Mouse (Mus musculus): ENCODE results near the gene Cib2.

Gene Cib2

DNA sequence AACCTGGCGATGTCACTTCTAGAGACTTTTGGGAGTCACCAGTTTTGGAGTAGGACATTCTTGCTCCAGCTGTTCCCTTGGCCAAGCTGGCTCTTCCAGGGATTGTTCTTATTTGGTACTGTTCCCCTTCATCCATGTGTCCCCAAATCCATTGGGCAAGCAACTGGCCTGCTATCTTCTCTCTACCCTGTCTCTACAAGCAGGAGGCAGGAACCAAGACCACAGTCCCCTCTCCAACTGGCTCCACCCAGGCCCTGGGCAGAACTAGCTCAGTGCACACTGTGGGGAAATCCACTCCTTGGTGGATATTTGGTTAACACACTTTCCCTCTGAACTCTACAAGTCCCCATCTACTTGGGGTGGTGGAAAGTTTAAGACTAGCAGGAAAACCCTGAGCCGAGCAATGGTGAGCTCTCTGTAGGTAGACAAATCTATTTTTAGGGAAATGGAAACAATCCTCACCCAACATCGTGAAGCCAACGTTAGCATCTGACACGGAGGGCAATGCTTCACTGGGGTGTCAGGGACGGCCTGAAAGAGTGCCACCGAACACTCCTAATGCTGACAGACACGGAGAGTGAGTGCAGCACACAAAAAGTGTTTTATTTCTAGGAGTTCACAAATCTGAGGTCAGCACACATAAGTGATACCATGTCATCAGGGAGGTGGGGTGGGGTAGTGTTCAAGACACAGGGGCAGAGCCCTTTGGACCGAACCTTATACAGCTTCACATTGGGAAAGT lies 15.6 kb downstream of the Cib2 start:
- DNase-seq: no peak

DNA sequence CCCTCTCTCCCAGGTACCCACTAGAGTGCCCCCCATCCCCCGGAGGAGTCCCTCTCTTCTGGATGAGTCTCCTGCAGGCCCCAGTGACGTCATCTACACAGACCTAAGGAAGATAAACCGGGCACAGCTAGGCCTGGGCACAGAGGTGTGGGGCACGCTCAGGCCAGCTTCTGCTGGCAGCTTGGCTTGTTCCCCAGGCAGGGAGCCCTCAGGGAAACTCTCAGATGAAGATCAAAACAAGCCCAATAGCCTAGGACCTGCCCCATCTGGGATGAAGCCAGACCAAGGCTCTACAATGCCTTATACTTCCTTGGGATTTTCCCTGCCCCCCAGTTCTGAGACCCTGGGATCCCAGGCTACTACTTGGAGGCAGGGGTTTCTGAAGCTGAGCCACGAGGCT lies 19.2 kb downstream of the Cib2 start:
- DNase-seq: no peak

DNA sequence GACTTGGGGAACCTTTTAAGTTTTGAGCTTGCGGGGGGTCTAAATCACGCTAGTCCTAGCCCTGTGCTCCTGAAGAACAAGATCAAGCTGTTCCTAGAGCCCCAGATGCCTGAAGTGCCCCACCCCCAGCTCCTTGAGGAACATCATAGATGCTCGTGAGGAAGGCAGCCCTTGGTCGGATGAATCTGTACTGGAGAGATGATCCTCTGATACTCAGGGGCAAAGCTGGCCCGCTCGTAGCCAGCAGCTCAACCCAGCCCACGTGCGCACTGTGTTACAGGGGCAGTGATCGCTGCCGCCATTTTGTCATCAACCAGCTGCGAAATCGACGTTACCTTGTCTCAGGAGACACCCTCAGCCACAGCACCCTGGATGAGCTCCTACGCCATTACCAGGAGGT lies 21.3 kb downstream of the Cib2 start, which contains the start of gene Sh2d7:
Sh2d7 (plus strand) TSS at position 301 of the 400 bp plus-strand sequence.
- DNase-seq: no peak

DNA sequence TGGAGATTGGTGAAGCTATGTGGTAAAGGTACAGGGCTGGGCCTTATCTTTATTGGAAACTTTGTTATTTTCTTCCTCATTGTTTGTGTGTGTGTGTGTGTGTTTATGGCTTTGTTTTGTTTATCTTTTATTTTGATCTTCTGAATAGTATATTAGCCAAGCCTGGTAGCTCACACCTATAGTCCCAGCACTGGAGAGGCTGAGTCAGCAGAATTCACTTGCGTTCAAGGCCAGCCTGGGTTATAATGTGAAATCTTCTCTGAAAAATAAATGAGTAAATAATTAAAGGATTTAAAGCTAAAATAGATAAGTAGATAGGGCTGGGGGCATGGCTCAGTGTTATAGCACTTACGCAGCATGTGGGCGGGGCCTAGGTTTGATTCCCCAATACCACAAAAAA lies 21.8 kb downstream of the Cib2 start:
- DNase-seq: no peak

DNA sequence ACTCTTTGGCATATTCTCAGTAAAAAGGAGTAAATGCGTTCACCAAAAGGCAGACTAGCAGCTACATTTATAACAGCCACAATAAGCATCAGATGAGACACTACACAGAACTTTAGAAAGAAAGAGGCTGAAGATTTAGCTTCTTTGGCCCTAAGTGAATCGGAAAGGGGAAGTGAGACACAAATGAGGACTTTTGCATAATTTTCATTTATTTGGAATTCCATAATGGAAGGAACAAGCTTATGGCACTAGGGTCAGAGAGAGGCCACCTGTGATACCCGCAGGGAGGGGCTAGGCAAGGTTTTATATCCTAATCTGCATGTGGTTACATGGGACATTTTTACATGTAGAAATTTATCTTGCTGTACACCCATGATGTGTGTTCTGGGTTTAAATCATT lies 22.5 kb downstream of the Cib2 start:
- no peak for DNase-seq

DNA sequence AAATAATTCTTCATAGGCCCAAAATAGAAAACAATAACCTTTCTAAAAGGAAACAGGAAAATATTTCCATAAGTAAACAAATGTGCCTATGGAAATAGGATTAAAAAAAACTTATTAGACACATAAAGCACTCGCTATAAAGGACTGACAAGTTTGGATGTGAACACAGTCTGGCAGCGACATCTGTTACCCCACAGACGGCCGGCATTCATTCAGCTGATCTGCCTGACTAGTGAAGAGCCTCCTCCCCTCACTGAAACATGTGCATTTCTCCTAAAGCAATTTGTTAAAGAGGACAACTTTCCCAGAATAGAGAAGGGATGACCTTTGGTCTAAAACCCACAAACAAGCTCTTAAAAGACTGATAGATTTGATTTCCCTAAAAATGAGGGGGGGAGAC lies 23.0 kb downstream of the Cib2 start:
- DNase-seq: no peak

DNA sequence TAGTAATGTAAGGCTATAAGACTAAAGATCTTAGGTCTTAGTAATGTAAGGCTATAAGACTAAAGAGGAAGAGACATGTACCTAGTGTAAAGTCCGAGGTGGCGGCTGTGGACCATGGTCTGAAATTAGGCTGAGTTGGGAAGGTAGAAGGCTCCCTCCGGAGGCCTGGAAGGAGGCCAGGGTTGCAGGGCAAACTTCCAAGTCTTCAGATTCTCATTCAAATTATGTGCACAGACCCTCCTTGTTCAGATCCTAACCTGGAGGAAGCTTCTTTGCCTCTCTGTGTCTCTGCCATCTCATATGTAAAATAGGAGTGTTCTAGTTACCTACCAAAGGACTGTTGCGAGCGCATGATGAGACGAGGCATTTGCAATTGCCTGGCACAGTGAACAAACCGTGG lies 23.8 kb downstream of the Cib2 start:
- DNase-seq: peak; percentile 29

DNA sequence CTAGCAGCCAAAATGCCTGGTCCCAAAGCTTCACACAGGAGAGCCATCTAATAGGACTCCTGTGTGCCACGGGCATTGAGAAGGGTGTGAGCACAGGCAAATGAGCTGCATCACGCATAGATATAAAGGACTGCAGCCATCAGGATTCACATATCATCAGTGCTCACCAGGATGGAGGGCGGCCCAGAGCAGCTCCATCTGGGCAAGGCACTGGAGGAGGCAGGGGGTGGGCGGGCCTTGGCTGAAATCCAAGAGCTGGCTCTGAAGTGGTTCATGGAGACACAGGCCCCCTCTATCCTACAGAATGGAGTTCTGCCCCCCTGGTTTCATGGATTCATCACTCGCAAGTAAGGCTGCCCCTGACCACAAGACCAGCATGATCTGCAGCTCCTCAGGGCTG lies 26.0 kb downstream of the Cib2 start:
- peak; percentile 24 for DNase-seq

DNA sequence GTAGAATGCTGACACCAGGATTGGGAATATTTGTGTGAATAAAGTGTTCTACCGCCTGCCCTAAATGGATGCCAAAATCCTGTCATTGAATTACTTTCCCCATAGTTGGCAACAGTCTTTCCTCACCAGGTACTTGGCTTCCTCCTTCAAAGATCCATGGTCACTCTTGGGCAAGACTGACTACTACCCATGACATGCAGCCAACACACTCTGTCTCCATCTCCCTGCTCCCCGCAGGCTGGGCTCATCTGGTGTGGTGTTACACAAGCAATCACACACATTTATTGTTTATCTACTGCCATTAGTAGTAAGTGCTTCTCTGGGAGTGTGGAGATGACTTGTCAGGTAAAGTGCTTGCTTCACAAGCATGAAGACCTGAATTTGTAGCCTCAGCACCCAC lies 27.1 kb downstream of the Cib2 start:
- DNase-seq: no peak

DNA sequence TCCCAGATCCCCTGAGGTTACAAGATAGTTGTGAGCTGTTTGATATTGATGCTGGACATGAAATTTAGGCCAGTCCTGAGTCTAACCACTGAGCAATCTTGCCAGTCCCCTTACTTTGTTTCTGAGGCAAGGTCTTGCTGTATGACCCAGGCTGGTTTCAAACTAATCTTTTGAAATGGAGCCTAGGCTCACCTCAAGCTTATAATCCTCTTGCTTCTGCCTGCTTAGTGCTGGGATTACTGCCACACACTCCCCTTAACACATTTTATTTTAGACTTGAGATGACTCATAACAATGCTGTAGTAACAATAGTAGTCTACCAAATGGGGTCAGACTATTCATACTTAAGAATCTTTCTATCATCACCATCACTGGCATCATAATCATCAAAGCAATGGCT lies 28.6 kb downstream of the Cib2 start:
- no peak for DNase-seq

DNA sequence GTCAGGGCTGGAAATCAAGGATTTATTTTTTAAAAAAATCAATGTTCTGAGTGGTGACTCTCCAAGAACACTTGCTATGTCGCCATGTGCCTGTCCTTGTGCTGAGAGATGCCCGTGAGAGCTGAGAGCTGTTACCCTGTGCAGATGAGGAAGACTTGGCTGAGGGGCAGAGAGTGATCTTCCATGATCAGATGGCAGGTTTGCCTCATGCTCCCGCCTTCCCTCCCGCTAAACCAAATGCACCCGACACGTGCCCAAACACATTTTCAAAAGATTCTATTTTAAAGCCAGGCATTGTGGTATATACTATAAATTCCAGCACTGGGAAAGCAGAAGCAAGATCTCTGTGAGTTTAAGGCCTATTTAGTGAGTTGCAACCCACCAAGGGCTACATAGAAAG lies 29.2 kb downstream of the Cib2 start:
- DNase-seq: no peak

DNA sequence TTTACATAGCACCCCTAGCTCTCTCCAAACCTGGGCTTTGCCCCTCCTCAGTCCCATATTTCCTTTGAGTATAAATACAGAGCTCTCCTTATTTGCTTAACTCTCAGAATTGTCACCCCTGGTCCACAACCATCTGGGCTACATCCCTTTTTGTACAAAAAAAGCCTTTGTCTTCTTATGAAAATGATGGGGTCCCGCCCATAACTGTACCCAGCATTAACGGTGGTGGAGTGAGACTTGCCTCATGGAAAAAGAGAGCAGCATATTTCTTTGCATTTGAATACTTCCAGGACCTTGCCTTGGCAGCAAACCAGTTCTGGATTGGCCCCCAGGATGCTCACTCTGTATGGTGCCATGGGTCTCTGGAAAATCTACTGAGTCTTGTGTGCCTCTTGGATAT lies 30.1 kb downstream of the Cib2 start:
- no peak for DNase-seq

DNA sequence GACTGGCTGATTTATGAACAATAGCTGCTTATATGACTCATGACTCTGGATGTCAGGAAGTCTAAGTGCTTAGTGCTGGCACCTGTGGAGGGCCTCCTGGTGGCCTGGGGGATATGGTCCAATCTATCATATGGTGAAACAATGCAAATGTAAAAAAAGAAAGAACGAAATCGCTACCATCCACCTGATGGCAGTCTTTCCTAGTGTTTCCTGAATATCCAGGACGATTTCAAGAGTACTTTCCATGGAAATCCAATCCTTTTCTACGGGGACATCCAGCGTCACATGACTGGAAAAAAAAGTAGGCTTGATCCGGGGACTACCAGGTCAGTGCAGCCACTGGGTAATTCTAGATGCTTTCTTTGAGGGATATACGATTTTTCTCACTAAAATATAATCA lies 32.3 kb downstream of the Cib2 start:
- no peak for DNase-seq

DNA sequence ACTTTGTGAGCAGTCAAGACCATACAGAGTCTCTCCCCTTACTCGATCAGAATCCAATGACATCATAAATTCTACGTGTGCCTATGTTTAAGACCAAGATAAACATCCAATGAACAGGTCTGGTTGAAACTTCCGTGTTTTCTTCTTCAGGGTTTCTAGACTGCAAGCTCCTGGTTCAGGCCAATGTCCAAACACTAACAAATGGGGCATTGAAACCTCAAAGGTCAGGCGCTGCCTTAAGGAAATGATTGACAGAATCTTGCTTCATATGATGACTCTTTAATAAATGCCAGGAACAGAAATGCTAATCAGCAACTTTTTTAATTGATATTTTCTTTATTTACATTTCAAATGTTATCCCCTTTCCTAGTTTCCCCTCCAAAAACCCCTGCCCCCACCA lies 39.7 kb downstream of the Cib2 start:
- no peak for DNase-seq

DNA sequence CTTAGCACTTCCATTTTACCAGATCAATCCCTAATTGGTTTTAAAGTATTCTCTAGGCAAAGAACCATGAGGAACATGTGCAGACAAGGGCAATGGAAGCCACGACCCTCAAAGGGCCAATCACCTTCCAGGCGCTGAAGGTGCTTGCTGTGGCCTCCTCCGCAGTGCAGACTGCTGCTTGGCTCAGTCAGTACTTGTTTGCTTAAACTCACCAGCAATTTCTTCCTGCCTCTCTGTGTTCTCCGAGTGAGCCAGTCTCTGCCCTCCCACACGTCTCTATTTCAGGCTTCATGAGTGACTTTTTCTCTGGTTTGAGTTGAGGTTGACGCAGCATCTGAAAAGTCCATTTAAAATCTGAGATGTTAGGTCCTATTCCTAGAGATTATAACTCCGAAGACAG lies 41.1 kb downstream of the Cib2 start:
- no peak for DNase-seq

DNA sequence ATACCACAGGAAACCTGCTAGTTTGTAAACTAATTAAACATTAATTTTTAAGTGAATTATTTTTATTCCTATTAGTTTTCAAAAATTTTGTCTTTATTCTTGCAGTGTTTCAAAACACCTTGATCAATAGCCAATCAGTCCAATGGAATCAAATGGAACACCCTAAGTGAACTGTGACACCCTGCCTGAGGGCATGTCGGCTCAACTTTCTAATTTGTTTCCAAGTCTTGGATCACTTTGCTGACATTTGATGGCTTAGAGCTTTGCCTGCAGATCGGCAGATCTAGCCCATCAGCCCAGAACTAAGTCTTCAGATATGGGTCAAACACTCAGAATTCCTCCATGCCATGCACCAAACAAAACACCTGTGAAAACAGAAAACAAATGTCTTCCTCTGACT lies 44.0 kb downstream of the Cib2 start:
- DNase-seq: no peak

DNA sequence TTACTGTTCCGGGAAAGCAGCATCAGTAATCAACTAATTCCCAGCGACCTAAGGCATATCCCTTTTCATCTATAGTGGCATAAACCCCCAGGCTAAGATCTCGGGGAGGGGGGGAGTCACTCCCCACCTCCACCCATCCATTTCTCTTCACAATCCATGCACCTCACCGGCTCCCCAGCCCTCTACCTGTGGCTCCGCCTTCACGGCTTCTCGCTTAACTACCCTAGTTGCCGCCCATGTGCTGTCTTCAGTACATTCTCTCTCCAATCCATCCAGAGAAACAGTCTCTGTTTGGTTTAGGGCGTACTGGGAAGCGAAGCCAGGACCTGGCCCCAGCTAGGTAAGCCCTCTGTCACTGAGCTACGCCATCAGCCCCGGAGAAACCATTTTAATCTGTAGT lies 57.1 kb downstream of the Cib2 start:
- peak; percentile 45 for DNase-seq

DNA sequence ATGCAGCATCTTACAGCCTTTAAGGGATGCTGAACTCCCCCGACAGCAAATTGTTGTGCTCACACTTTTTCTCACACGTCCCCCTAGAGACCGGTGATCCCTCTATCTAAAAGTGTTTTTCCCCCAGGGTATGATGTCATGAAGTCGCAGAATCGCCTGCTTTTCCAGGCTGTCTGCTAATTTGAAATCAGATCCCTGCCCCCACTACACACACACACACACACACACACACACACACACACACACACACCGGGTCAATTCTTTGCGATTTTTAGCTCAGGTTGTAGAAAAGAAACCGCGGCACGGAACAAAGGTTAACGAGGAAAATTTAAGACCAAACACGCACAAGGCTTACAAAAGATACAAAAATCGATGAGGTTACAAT lies 57.9 kb downstream of the Cib2 start:
- DNase-seq: no peak

DNA sequence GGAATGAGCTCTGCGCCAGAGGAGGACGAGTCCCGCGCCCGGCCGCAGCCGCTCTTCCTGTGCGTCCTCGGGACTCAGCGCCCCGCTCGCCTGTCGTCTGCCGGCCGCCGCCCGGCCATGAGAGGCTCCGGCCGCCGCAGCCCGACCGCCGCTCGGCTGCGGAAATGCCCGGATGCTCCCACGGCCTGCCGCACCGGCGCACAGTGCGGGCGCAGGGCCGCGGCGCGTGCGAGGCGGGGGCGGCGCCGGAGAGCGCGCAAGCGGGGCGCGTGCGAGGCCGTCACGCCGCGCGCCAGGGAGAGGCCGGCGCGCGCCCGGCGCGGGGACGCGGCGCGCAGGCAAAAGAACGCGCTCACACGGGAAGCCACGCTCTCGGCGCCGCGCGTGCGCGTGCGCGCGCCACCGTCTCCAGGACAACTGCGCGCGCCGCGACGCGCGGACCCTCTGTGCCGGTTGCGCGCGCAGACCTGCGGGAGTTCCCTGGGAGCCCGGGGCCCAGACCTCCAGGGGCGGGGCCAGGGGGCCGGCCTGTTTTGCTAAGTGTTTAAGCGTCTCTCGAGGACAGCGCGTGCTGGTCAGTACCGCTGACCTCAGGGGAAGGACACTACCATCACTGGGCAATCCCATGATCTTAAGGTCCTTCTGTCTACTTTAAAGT lies 58.4 kb downstream of the Cib2 start, which contains the start of gene Dmxl2:
Dmxl2 (minus strand) TSS at position 174 of the 658 bp plus-strand sequence.
- peak; percentile 90 for DNase-seq

DNA sequence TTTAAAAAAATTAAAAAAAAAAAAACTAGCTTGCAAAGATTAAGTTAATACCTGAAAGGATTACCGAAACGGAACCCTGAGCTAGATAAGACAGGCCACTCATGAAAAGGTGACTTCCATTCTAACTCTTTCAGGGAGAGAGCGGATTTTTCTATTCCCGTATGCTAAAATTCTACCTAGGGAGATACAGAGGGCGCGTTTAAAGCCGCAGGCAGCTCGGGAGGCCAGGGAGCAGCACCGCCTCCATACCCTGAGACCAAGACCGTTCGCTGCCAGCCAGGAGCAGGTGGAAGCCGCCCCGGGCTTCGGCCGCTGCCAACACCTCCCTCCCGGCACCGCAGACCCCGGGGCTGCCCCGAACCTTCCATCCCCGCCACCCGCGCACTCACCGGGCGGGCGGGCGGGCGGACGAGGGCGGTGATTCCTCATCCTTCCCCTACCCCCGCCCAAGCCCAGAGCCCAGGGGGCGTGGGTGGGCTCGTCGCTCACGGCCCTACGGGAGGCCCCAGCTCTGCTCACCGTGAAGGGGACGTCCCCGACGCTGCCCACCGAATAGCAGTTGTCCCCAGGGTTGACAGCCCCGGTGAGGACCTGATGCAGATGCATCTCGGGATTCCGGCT lies 59.1 kb downstream of the Cib2 start:
- peak; percentile 75 for DNase-seq

DNA sequence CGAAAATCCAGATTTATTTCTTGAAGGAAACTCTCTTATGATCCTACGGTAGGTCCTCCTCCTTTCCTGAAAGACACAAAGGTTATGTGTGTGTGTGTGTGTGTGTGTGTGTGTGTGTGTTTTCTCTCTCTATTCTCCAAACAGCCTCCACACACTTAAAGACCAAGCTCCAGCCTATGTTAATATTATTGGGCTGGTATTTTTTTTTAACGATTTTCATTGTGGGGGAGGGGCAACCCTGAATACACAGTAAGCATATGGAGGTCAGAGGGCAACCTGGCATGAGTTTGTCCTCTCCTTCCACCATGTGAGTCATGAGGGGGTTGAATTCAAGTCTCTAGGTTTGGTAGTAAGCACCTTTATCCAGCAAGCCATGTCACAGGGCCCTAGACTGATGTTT lies 60.2 kb downstream of the Cib2 start:
- DNase-seq: peak; percentile 34

DNA sequence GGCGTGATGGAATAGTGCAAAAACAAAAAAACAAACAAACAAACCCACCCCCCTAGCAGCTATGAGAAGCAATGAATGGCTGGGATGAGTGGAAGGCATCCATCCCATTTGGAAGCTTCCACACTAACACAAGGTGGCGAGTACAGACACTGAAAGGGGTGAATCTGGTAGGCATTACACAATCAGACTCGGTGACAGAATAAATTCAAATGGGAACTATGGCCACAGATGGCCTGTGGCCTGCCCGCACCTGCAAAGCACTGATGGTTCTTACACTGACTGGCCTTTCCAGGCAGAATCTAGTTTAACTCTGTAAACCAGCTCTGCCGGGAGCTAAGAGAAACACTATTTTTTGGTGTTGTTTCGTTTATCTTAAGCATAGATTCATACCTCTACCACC lies 60.7 kb downstream of the Cib2 start:
- peak; percentile 29 for DNase-seq
